Mouse (Mus musculus): ENCODE results near the gene Frmd4b. TPM values are rescaled to one million over a fixed set of nuclear protein-coding genes. Genes with fewer than 3 reads are reported as not detected.
A peak's percentile ranks its signal among the peaks of the same experiment; 100 is the strongest.
"Not testable (repeated sequence)": the region's sequence is repeated elsewhere in the genome, so short reads cannot be mapped to it uniquely, and the experiment has no call there.

Gene Frmd4b
- total RNA-seq, 1 experiment from 2014 or later = 6.4 TPM

DNA sequence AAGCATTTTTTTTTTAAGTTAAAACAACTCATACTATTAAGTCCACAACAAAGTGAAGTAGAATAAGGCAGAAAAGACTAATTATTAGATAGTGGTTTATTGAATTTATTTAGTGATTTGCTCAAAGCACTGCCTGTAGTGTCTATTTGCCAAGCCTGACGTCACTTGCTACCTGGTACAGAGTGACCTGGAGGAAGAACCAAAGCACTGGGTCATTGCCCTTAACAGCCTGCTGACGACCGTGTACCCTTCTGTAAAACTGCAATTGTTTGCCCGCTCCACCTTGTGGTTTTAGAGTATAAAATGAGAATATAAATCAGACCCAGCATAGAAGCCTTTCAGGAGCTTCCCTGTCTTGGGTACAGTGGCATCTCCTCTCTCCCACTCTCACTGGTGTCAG is 355.1 kb downstream of the Frmd4b start:
- ATAC-seq (ENCODE audit: extremely low read depth, insufficient number of reproducible peaks, low FRiP score, poor library complexity, severe bottlenecking) = no peak

DNA sequence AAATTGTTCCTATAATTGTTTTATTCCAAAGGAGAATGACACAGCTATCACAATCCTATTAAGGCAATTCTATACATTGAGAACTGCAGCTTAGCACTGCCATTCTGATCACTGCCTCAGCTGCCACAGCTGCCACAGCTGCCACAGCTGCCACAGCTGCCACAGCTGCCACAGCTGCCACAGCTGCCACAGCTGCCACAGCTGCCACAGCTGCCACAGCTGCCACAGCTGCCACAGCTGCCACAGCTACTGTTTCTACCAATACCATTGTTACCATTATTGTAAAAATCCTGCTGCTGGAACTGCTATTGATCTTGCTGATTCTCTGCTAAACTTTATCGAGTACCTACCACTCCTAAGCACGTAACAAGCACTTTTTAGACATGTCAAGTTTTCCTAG is 357.4 kb downstream of the Frmd4b start:
- ATAC-seq (ENCODE audit: extremely low read depth, insufficient number of reproducible peaks, low FRiP score, poor library complexity, severe bottlenecking) = not testable (repeated sequence)

GRCm38 (mm10) chr6:97258489-97258888 is 358.9 kb downstream of the Frmd4b start:
- ATAC-seq (ENCODE audit: extremely low read depth, insufficient number of reproducible peaks, low FRiP score, poor library complexity, severe bottlenecking) = no peak

- no peak for ATAC-seq (ENCODE audit: extremely low read depth, insufficient number of reproducible peaks, low FRiP score, poor library complexity, severe bottlenecking)
These were observed 364.6 kb downstream of the Frmd4b start, which contains the start of gene Lmod3 for GRCm38 (mm10) chr6:97252711-97253221. Lmod3 (minus strand) TSS chr6:97252759.

GRCm38 (mm10) chr6:97252086-97252485 is 365.3 kb downstream of the Frmd4b start:
- ATAC-seq (ENCODE audit: extremely low read depth, insufficient number of reproducible peaks, low FRiP score, poor library complexity, severe bottlenecking) = no peak

GRCm38 (mm10) chr6:97250966-97251365 is 366.4 kb downstream of the Frmd4b start:
- peak; percentile 56; the same call in 1 of the 2 replicates for ATAC-seq (ENCODE audit: extremely low read depth, insufficient number of reproducible peaks, low FRiP score, poor library complexity, severe bottlenecking)

GRCm38 (mm10) chr6:97245200-97245599 is 372.1 kb downstream of the Frmd4b start:
- no peak for ATAC-seq (ENCODE audit: extremely low read depth, insufficient number of reproducible peaks, low FRiP score, poor library complexity, severe bottlenecking)

DNA sequence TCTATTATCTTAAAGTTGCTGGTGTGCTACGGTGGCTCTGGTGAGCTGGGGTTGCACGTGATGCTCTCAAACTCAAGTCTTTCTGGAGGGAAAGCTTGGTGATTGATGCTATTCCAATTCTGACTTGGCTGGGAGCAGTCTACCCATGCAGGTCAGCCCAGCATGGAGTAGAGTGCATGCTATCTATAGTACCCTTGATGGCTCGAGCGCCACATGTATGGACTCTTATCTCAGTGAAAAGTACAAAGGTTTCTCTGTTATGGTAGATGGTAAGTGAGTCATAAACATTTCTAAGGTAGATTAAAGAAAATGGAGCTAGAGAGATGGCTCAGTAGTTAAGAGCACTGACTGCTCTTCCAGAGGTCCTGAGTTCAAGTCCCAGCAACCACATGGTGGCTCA is 374.8 kb downstream of the Frmd4b start:
- ATAC-seq (ENCODE audit: extremely low read depth, insufficient number of reproducible peaks, low FRiP score, poor library complexity, severe bottlenecking) = no peak

GRCm38 (mm10) chr6:97240092-97240491 is 377.2 kb downstream of the Frmd4b start:
- no peak for ATAC-seq (ENCODE audit: extremely low read depth, insufficient number of reproducible peaks, low FRiP score, poor library complexity, severe bottlenecking)

DNA sequence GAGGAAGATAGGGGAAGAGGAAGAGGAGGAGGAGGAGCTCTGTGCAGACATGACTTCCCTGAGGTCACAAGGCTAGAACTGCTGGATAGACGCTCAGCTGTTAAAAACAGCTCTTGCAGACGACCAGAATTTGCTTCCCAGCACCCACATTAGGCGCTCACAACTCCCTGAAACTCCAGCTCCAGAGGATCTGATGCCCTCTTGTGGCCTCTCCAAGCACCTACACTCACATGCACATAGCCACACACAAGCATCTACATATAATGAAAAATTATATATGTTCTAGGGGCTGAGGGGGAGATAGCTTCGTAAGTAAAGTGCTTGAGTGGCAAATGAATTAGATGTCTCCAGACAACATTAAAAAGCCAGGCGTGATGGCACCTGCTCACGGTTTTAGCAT is 378.0 kb downstream of the Frmd4b start:
- no peak for ATAC-seq (ENCODE audit: extremely low read depth, insufficient number of reproducible peaks, low FRiP score, poor library complexity, severe bottlenecking)

Other genes with a start within 250 kb of the Frmd4b start
- gene Mitf, start 189.5 kb upstream of the Frmd4b start, total RNA-seq (2017) = 6.9 and 10.0 TPM in 2 replicates